Mouse (Mus musculus) heart, postnatal 0 days (tissue): ENCODE data around the gene Fndc5.

Source experiments
- CTCF ChIP-seq: IDR thresholded peaks from 2 replicates; pipeline ENCODE4 v1.5.1; 2016; ENCODE audit warnings: antibody characterized with exemption, control low read depth, low read depth
- EP300 ChIP-seq: IDR thresholded peaks from 2 replicates; pipeline ENCODE4 v1.6.1; 2016; ENCODE audit warnings: antibody characterized with exemption, low read depth

DNA sequence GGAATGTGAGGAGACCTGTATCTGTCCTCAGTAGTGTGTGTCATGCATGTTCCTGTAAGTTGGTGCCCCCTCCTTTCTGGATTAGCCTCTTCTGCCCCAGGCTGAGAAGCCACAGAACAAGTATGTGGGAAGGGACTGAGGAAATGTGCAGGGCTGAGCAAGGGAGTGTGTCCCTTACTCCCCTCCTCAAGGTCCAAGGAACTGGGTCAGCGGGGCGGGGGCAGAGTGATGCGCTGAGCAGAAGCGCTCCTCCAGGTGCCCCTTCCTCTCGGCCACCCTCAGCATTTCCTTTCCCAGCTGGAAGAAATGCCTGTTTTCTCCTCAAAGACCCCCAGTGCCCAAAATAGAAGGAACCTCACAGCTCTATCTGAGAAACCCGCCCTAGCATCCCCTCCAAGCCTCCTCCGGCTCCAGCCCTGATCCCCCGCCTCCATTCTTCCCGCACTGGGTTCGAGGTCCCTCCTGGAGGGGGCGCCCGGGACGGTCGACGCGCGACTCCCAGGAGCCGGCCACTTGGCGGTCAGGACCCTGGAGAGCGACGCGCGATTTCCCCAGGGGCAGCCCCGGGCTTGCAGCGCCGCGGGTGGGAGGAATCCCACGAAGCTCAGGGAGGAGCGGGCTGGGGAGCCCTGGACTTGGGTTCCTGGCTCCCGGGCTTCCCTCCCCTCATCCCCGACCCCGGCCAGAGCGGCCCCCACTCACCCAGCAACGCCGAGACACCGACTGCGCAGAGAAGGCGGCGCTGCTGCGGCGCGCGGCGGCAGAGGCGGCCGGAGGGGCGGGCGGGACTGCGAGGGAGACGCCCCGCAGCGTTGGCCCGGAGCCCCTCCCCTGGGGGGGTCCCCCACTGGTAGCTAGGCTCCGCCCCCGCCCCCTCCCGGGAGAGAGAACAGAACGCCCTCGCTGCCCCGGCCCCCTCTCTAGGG, 16.0 kb upstream of the Fndc5 start:
- TF ChIP-seq CTCF (peak; percentile 45), EP300 (no peak)
